Mouse (Mus musculus): ENCODE results near the gene Kif20b.

GRCm38 (mm10) chr19:34901735-34902134, 20.4 kb upstream of the Kif20b start:
- TF ChIP-seq CTCF (IDR thresholded peaks at IDR 0.05; ENCODE audit: insufficient read depth, low read depth, low read length) (no peak), POLR2A (IDR thresholded peaks at IDR 0.05; ENCODE audit: insufficient read depth, low read depth, low read length) (no peak)

Measured in olfactory bulb, adult 2 months (tissue).